In genomic region chr14:21968978-21969377, GRCm38 (mm10) we compare ENCODE assay signal across 10 mouse cellular contexts. TPM values are rescaled to one million over a fixed set of nuclear protein-coding genes. Genes with fewer than 3 reads are reported as not detected.
DNase-seq lines count a peak whose midpoint lies in the region; ATAC-seq and TF ChIP-seq lines count a peak whose summit lies in the region.
"Had no signal": no experiment of that assay in that cellular context is flagged by ENCODE, and none has a peak within 500 bp of the region (broad histone marks: within the 10 kb centered on the region; RNA-seq: fewer than 3 reads in every experiment).

No protein-coding gene starts in this region.

- peak; percentile 77 for TF ChIP-seq CTCF in lung, postnatal 0 days (IDR thresholded peaks at IDR 0.05)

- H3K4me2 ChIP-seq in lung, postnatal 0 days (replicated peaks; ENCODE audit: low read depth, low read length) = no peak overlapping the region
- H3K4me2 ChIP-seq: embryonic facial prominence, embryonic 13.5 days had no signal

- peak; percentile 76 for DNase-seq in 416B (ENCODE audit: low read depth)
- DNase-seq in MN1 (ENCODE audit: low spot score) = peak; percentile 51
- DNase-seq in embryonic facial prominence, embryonic 10.5 days (ENCODE audit: low spot score) = peak; percentile 88
- DNase-seq in heart, postnatal 36 days = peak; percentile 60 to 76
- peak; percentile 74 to 93 for DNase-seq in kidney, postnatal 36 days
- peak; percentile 63 for DNase-seq in lung, postnatal 0 days (ENCODE audit: low spot score)
- DNase-seq in right cerebral cortex, postnatal 25 days = peak; percentile 36
- DNase-seq in yolk sac, embryonic 10.5 days (ENCODE audit: low spot score) = peak; percentile 40

- no peak for TF ChIP-seq EP300 in lung, postnatal 0 days (IDR thresholded peaks at IDR 0.05)

- H3K36me3 ChIP-seq in embryonic facial prominence, embryonic 10.5 days (replicated peaks) = no peaks in the 10 kb centered on the region
- H3K36me3 ChIP-seq in lung, postnatal 0 days (ENCODE audit: insufficient read depth, low read length) = no peaks in the 10 kb centered on the region
- H3K36me3 ChIP-seq: embryonic facial prominence, embryonic 13.5 days had no signal

- H3K9ac ChIP-seq in lung, postnatal 0 days (replicated peaks; ENCODE audit: low read depth) = no peak overlapping the region
- H3K9ac ChIP-seq: embryonic facial prominence, embryonic 13.5 days had no signal

- peaks cover 9% of the 10 kb centered on the region for H3K4me1 ChIP-seq in embryonic facial prominence, embryonic 10.5 days
- no peaks in the 10 kb centered on the region for H3K4me1 ChIP-seq in lung, postnatal 0 days (ENCODE audit: insufficient read depth, low read depth, low read length)
- H3K4me1 ChIP-seq: embryonic facial prominence, embryonic 13.5 days had no signal

- peaks cover 13% of the 10 kb centered on the region for H3K27me3 ChIP-seq in embryonic facial prominence, embryonic 10.5 days (replicated peaks; ENCODE audit: low read depth, poor library complexity, severe bottlenecking)
- no peaks in the 10 kb centered on the region for H3K27me3 ChIP-seq in lung, postnatal 0 days (replicated peaks; ENCODE audit: insufficient read depth, low read length)
- H3K27me3 ChIP-seq: embryonic facial prominence, embryonic 13.5 days had no signal

- 14% methylated on average over 4 of the region's 4 CpGs for WGBS in embryonic facial prominence, embryonic 10.5 days
- 28% methylated on average over 4 of the region's 4 CpGs for WGBS in lung, postnatal 0 days

- ATAC-seq in lung, postnatal 0 days = peak; percentile 73

- H3K4me3 ChIP-seq in embryonic facial prominence, embryonic 10.5 days = no peak overlapping the region
- no peak overlapping the region for H3K4me3 ChIP-seq in lung, postnatal 0 days (ENCODE audit: low read depth, low read length)
- H3K4me3 ChIP-seq: embryonic facial prominence, embryonic 13.5 days; megakaryocyte, embryonic 14.5 days had no signal

- H3K9me3 ChIP-seq in embryonic facial prominence, embryonic 10.5 days = 0 out of 2 replicates have a peak, but pooled peaks cover 2% of the 10 kb centered on the region
- no peaks in the 10 kb centered on the region for H3K9me3 ChIP-seq in lung, postnatal 0 days (ENCODE audit: low read length)

- H3K27ac ChIP-seq in embryonic facial prominence, embryonic 10.5 days (replicated peaks) = no peak overlapping the region
- no peak overlapping the region for H3K27ac ChIP-seq in lung, postnatal 0 days (ENCODE audit: low read length)
- H3K27ac ChIP-seq: embryonic facial prominence, embryonic 13.5 days had no signal

- intact Hi-C loops in heart, postnatal 36 days (cut with DNase I) = loop anchor here (5.0 kb wide), 1 partner anchor 608 kb away; no protein-coding TSS in a partner anchor

RNA-seq across cellular contexts. Expression of gene Zfp503, which starts 20.4 kb away (rescaled TPM):
- 9.7 and 12.5 TPM in 2 replicates for polyA plus RNA-seq in embryonic facial prominence, embryonic 10.5 days (2016; fragmentation: Nextera tagmentation; extraction: Ambion mirVana)
- 1 to 10 TPM; 1.8 to 2.2 TPM for total RNA-seq in heart, postnatal 36 days (2021)
- polyA plus RNA-seq in lung, postnatal 0 days (2015; fragmentation: Nextera tagmentation; extraction: Ambion mirVana) = 16.7 and 18.6 TPM in 2 replicates

RNA-seq across cellular contexts. Expression of gene Lrmda, which starts 50.5 kb away (rescaled TPM):
- polyA plus RNA-seq in embryonic facial prominence, embryonic 10.5 days (2016; fragmentation: Nextera tagmentation; extraction: Ambion mirVana) = 0.85 and 0.88 TPM in 2 replicates
- total RNA-seq in heart, postnatal 36 days (2021) = 1 to 10 TPM; 1.1 to 1.7 TPM
- 0.86 and 1.6 TPM in 2 replicates for polyA plus RNA-seq in lung, postnatal 0 days (2015; fragmentation: Nextera tagmentation; extraction: Ambion mirVana)

Comparison
In these comparisons a context has a peak if more than half of its experiments do, and no peak if none do; other contexts are left out.
1. DNase-seq: peak in every context shown above with its lines; median percentile 88 in embryonic facial prominence, embryonic 10.5 days; 84 in kidney, postnatal 36 days; 76 in 416B; 68 in heart, postnatal 36 days; 63 in lung, postnatal 0 days; 51 in MN1; 40 in yolk sac, embryonic 10.5 days; 36 in right cerebral cortex, postnatal 25 days.